Mouse (Mus musculus) olfactory bulb, adult 2 months (tissue): Measurements from ENCODE around the gene Ankrd22. TPM values are rescaled to one million over a fixed set of nuclear protein-coding genes. Genes with fewer than 3 reads are reported as not detected.
A peak's percentile ranks its signal among the peaks of the same experiment; 100 is the strongest.

Experiments
- H3K27ac ChIP-seq: fragments of 200-500 bp; 2 replicates; pipeline ENCODE4 v1.5.1; 2012; ENCODE audit warnings: low read depth, low read length; ENCODE audit not compliant: insufficient read depth
- H3K4me1 ChIP-seq: fragments of 200-500 bp; 2 replicates; pipeline ENCODE4 v1.6.1; 2012; ENCODE audit warnings: low read length; ENCODE audit not compliant: control insufficient read depth, insufficient read depth
- H3K4me3 ChIP-seq: fragments of 200-500 bp; 2 replicates; pipeline ENCODE4 v1.5.1; 2012; ENCODE audit warnings: mild to moderate bottlenecking, low read depth, low read length, moderate library complexity; ENCODE audit not compliant: insufficient read depth
- CTCF ChIP-seq: fragments of 200-500 bp; IDR thresholded peaks from 2 replicates; pipeline ENCODE4 v1.5.1; 2012; ENCODE audit warnings: low read depth, mild to moderate bottlenecking, low read length, moderate library complexity; ENCODE audit not compliant: insufficient read depth
- POLR2A ChIP-seq: fragments of 200-500 bp; IDR thresholded peaks from 2 replicates; pipeline ENCODE4 v1.6.1; 2012; ENCODE audit warnings: mild to moderate bottlenecking, low read depth, low read length, moderate library complexity; ENCODE audit not compliant: insufficient read depth
- WGBS: fragments of 180-500 bp; shearing (Covaris S2); methylation state at CpG from one replicate; pipeline ENCODE4 v1.1.7; 2018; 5-methylcytosine and 5-hydroxymethylcytosine counted together
- polyA plus RNA-seq: library from polyadenylated mRNA; stranded (reverse); fragments of >200 nt; gene quantifications from 2 replicates; pipeline ENCODE4 v1.2.4, GENCODE M21; 2012; ENCODE audit warnings: low replicate concordance; ENCODE audit not compliant: missing spikeins, insufficient read depth, insufficient read length

Gene Ankrd22
- polyA plus RNA-seq, 1 experiment: not detected

- 26% methylated on average over 10 of the region's 10 CpGs for WGBS
- TF ChIP-seq POLR2A (no peak), CTCF (no peak)
- H3K4me1 ChIP-seq: 0 out of 2 replicates have a peak, but pooled peaks cover 6% of the 10 kb centered on the region
- H3K4me3 ChIP-seq: peak overlapping the region; percentile 66
- no peak overlapping the region for H3K27ac ChIP-seq
Observed at GRCm38 (mm10) chr19:34191645-34192007, 25.8 kb upstream of the Ankrd22 start.

DNA sequence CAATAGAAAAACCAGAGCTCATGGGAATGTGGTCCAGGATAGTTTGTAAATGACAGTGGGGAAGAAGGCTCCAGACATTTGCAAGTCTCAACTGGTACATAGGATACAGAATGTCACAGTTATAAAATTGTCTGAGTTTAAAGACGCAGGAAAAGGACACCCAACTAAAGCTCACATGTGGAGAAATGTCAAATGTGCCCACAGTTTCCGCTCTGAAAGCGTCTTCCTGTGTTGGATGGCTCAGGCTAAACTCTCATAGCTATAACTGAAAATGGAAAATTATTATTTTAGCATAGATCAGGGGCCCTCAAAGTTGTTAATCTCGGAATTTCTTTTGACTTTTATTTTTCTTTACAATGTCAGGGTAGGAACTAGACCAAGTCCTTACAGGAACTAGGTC lies 21.0 kb upstream of the Ankrd22 start:
- H3K4me1 ChIP-seq: 0 out of 2 replicates have a peak, but pooled peaks cover 1% of the 10 kb centered on the region
- WGBS: 96% methylated on average over 4 of the region's 4 CpGs
- no peak overlapping the region for H3K4me3 ChIP-seq
- TF ChIP-seq POLR2A: no peak
- no peak for TF ChIP-seq CTCF
- no peak overlapping the region for H3K27ac ChIP-seq

GRCm38 (mm10) chr19:34182490-34182889 lies 16.6 kb upstream of the Ankrd22 start:
- no peak for TF ChIP-seq CTCF
- no peak for TF ChIP-seq POLR2A
- Histone ChIP-seq H3K4me3 (no peak overlapping the region), H3K27ac (no peak overlapping the region), H3K4me1 (no peaks in the 10 kb centered on the region)
- WGBS: 58% methylated on average over 5 of the region's 5 CpGs

DNA sequence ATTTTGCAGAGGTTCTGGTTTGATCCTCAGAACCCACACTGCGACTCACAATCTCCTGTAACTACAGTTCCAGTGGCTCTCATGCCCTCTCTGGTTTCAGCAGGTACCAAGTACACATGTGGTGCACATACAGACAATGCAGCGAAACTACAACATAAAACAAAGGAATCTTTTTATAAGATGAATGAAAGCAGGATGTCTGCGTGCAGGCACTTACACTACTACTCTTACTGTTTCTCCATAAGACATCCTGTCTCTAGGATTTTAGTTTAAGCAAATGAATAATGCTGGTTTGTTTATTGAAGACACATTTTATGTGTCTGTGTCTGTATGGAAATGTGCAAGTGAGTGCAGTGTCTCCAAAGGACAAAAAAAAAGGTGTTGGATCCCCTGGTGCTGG lies 15.4 kb upstream of the Ankrd22 start:
- 88% methylated on average over 3 of the region's 3 CpGs for WGBS
- Histone ChIP-seq H3K4me3 (no peak overlapping the region), H3K27ac (no peak overlapping the region), H3K4me1 (no peaks in the 10 kb centered on the region)
- TF ChIP-seq CTCF: no peak
- TF ChIP-seq POLR2A: no peak

- WGBS: 81% methylated on average over 2 of the region's 2 CpGs
- Histone ChIP-seq H3K27ac (no peak overlapping the region), H3K4me1 (no peaks in the 10 kb centered on the region), H3K4me3 (no peak overlapping the region)
- TF ChIP-seq POLR2A (no peak), CTCF (no peak)
Observed at GRCm38 (mm10) chr19:34180316-34180715, 14.5 kb upstream of the Ankrd22 start.

- TF ChIP-seq POLR2A: no peak
- no peak for TF ChIP-seq CTCF
- H3K4me1 ChIP-seq: no peaks in the 10 kb centered on the region
- no peak overlapping the region for H3K27ac ChIP-seq
- H3K4me3 ChIP-seq: no peak overlapping the region
- WGBS: 92% methylated on average over 4 of the region's 4 CpGs
Observed at GRCm38 (mm10) chr19:34179136-34179535, 13.3 kb upstream of the Ankrd22 start.

DNA sequence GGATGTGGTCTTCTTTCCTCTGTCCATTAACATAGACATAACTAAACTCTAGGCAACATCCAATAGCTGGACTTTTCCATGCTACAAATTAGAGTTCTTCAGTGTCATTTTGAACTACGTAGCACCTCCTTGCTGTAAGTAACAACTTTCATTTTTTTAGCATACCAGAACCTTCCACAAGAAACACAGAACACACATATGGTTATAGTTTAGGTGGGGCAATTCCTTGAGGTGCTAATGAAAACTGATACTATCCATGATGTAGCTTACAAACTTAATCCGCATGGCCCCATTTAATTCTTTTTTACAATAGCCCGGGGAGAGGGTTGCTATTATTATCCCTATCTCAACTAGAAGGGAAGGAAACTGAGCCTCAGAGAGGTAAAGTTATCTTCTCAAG lies 8.2 kb upstream of the Ankrd22 start:
- no peak overlapping the region for H3K4me3 ChIP-seq
- 81% methylated on average over 3 of the region's 3 CpGs for WGBS
- no peak overlapping the region for H3K27ac ChIP-seq
- no peaks in the 10 kb centered on the region for H3K4me1 ChIP-seq
- no peak for TF ChIP-seq POLR2A
- TF ChIP-seq CTCF: no peak

DNA sequence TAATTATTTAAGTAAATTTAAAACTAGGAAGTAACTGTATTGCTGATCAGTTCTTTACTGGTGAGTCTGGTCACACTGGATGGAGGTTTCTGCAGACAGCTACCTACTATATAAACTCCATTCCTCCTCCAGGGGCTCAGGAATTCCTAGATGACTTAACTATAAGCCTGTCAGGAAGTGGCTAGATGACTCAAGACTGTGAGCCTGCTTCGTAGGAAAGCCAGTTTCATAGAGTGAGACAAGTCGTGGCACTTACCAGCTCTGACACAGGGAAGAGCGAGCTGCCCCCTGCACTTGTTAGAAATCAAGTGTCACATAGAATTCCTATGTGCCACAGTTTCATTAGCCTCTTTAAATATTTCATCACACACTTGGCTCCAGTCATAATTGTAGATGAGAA lies 5.3 kb upstream of the Ankrd22 start:
- TF ChIP-seq CTCF: no peak
- TF ChIP-seq POLR2A: no peak
- Histone ChIP-seq H3K4me3 (no peak overlapping the region), H3K4me1 (no peaks in the 10 kb centered on the region), H3K27ac (no peak overlapping the region)
- 86% methylated on average over 3 of the region's 3 CpGs for WGBS

GRCm38 (mm10) chr19:34169121-34169520 lies 3.3 kb upstream of the Ankrd22 start:
- Histone ChIP-seq H3K4me1 (no peaks in the 10 kb centered on the region), H3K27ac (no peak overlapping the region), H3K4me3 (no peak overlapping the region)
- no peak for TF ChIP-seq CTCF
- TF ChIP-seq POLR2A: no peak
